Mouse (Mus musculus): ENCODE measurements around the gene 3100002H09Rik.

3100002H09Rik gene

GRCm38 (mm10) chr4:124615406-124615960 lies 4.9 kb upstream of the 3100002H09Rik start:
- in situ Hi-C loops (cut with MboI, MseI) = no loop called here

GRCm38 (mm10) chr4:124614189-124614588 lies 3.6 kb upstream of the 3100002H09Rik start:
- in situ Hi-C loops (cut with MboI, MseI) = no loop called here

- in situ Hi-C loops (cut with MboI, MseI) = no loop called here
Measured at GRCm38 (mm10) chr4:124611768-124612167, 1.2 kb upstream of the 3100002H09Rik start.

GRCm38 (mm10) chr4:124610066-124610465 lies 537 bp downstream of the 3100002H09Rik start:
- in situ Hi-C loops (cut with MboI, MseI) = no loop called here

GRCm38 (mm10) chr4:124607166-124607565 lies 3.4 kb downstream of the 3100002H09Rik start:
- in situ Hi-C loops (cut with MboI, MseI) = no loop called here

GRCm38 (mm10) chr4:124606180-124606579 lies 4.4 kb downstream of the 3100002H09Rik start:
- in situ Hi-C loops (cut with MboI, MseI) = no loop called here

GRCm38 (mm10) chr4:124605255-124605654 lies 5.3 kb downstream of the 3100002H09Rik start:
- in situ Hi-C loops (cut with MboI, MseI) = no loop called here

- in situ Hi-C loops (cut with MboI, MseI) = no loop called here
Measured at GRCm38 (mm10) chr4:124603712-124604111, 6.9 kb downstream of the 3100002H09Rik start.

- in situ Hi-C loops (cut with MboI, MseI) = no loop called here
Measured at GRCm38 (mm10) chr4:124595929-124596328, 14.7 kb downstream of the 3100002H09Rik start.

- in situ Hi-C loops (cut with MboI, MseI) = no loop called here
Measured at GRCm38 (mm10) chr4:124594933-124595332, 15.7 kb downstream of the 3100002H09Rik start.

GRCm38 (mm10) chr4:124593691-124594090 lies 16.9 kb downstream of the 3100002H09Rik start:
- in situ Hi-C loops (cut with MboI, MseI) = no loop called here

- in situ Hi-C loops (cut with MboI, MseI) = no loop called here
Measured at GRCm38 (mm10) chr4:124593210-124593609, 17.4 kb downstream of the 3100002H09Rik start.

GRCm38 (mm10) chr4:124592241-124592640 lies 18.4 kb downstream of the 3100002H09Rik start:
- in situ Hi-C loops (cut with MboI, MseI) = no loop called here

GRCm38 (mm10) chr4:124580695-124581094 lies 29.9 kb downstream of the 3100002H09Rik start:
- in situ Hi-C loops (cut with MboI, MseI) = loop anchor here (10.0 kb wide), 1 partner anchor 514 kb away; no protein-coding TSS in a partner anchor

GRCm38 (mm10) chr4:124575955-124576445 lies 34.6 kb downstream of the 3100002H09Rik start:
- in situ Hi-C loops (cut with MboI, MseI) = no loop called here

GRCm38 (mm10) chr4:124575269-124575954 lies 35.2 kb downstream of the 3100002H09Rik start:
- in situ Hi-C loops (cut with MboI, MseI) = no loop called here

GRCm38 (mm10) chr4:124573586-124573985 lies 37.0 kb downstream of the 3100002H09Rik start:
- in situ Hi-C loops (cut with MboI, MseI) = no loop called here

GRCm38 (mm10) chr4:124570977-124571376 lies 39.6 kb downstream of the 3100002H09Rik start:
- in situ Hi-C loops (cut with MboI, MseI) = no loop called here

- in situ Hi-C loops (cut with MboI, MseI) = no loop called here
Measured at GRCm38 (mm10) chr4:124569661-124570060, 40.9 kb downstream of the 3100002H09Rik start.

- in situ Hi-C loops (cut with MboI, MseI) = no loop called here
Measured at GRCm38 (mm10) chr4:124563371-124563770, 47.2 kb downstream of the 3100002H09Rik start.

- in situ Hi-C loops (cut with MboI, MseI) = no loop called here
Measured at GRCm38 (mm10) chr4:124562721-124563120, 47.9 kb downstream of the 3100002H09Rik start.

Measured in T-helper 1 cell (primary cell).